Mouse (Mus musculus): ENCODE results near the gene Sult3a1. TPM values are rescaled to one million over a fixed set of nuclear protein-coding genes. Genes with fewer than 3 reads are reported as not detected.
"Not testable (repeated sequence)": the region's sequence is repeated elsewhere in the genome, so short reads cannot be mapped to it uniquely, and the experiment has no call there.

Gene Sult3a1
- not detected in 2 replicates for polyA plus RNA-seq (2014; fragmentation: Nextera tagmentation; extraction: Ambion mirVana)

DNA sequence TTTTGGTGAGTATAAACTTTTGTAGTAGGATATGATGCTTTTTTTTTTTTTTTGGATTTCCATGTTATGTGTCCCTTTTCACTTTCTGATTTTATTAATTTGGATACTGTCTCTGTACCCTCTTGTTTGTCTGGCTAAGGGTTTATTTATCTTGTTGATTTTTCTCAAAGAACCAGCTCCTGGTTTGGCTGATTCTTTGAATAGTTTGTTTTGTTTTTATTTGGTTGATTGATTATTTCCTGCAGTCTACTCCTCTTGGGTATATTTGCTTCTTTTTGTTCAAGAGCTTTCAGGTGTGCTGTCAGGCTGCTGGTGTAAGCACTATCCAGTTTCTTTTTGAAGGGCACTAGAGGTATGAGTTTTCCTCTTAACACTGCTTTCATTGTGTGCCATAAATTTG, at the start of gene Sult3a1:
Gene Sult3a1, plus strand, starts transcription at position 301 of the 400 bp plus-strand sequence.
- H3K4me3 ChIP-seq (ENCODE audit: low read depth, low read length): no peak within 1 kb of the TSS
- no peak within 1 kb of the TSS for H3K9ac ChIP-seq (ENCODE audit: low read depth, low read length)
- H3K9me3 ChIP-seq (ENCODE audit: control insufficient read depth, low read length): no peaks in the 10 kb centered on the region
- no peaks in the 10 kb centered on the region for H3K36me3 ChIP-seq (ENCODE audit: control insufficient read depth, insufficient read depth, low read length)
- H3K27ac ChIP-seq (ENCODE audit: low read depth, low read length): no peak within 1 kb of the TSS
- DNase-seq (ENCODE audit: low spot score): no peak
- ATAC-seq (replicated peaks; ENCODE audit: low FRiP score): no peak
- H3K27me3 ChIP-seq (replicated peaks; ENCODE audit: control insufficient read depth, insufficient read depth, low read length): no peaks in the 10 kb centered on the region
- no peaks in the 10 kb centered on the region for H3K4me1 ChIP-seq (replicated peaks; ENCODE audit: control insufficient read depth, insufficient read depth, low read length)
- H3K4me2 ChIP-seq: no peak within 1 kb of the TSS

DNA sequence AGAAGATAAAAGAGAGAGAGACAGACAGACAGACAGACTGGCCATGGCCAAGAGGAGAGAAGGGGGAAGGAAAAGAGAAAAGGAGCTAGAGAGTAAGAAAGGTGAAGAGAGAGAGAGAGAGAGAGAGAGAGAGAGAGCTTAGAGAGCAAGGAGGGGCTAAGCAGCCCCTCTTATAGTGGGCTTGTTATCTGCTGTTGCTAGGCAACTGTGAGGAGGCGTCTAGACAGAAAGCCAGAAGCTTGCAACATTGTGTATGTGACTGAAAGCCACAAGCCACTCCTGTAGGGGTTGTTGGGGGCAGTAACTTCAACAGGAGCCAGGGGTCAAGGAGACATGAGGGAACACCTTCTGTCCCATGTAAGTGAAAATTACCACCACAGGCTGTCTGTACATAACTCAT, 45.7 kb upstream of the Sult3a1 start:
- ATAC-seq (replicated peaks; ENCODE audit: low FRiP score): no peak
- H3K4me2 ChIP-seq: no peak overlapping the region
- no peak for DNase-seq (ENCODE audit: low spot score)

DNA sequence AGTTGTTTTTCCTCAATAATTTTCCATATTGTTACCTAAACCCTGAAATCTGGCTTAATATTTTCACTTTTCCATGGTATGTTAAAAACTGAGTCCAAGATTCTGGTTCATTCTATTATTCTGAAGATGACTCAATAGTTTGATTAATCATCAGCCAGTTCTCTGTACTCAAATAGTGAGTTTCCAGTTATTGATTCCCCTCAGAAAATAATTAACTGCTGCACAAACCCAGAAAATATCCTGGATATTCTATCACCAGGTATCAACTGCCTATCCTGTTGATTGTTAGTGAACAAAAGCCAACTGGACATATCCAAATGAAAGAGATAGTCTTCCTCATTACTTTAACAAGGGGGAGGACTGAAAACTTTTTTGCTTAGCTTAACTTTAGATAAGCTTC, 43.3 kb upstream of the Sult3a1 start:
- H3K27me3 ChIP-seq (replicated peaks; ENCODE audit: control insufficient read depth, insufficient read depth, low read length): no peaks in the 10 kb centered on the region
- no peak overlapping the region for H3K4me3 ChIP-seq (ENCODE audit: low read depth, low read length)
- H3K9ac ChIP-seq (ENCODE audit: low read depth, low read length): no peak overlapping the region
- H3K9me3 ChIP-seq (ENCODE audit: control insufficient read depth, low read length): no peaks in the 10 kb centered on the region
- H3K36me3 ChIP-seq (ENCODE audit: control insufficient read depth, insufficient read depth, low read length): no peaks in the 10 kb centered on the region
- H3K4me2 ChIP-seq: no peak overlapping the region
- no peaks in the 10 kb centered on the region for H3K4me1 ChIP-seq (replicated peaks; ENCODE audit: control insufficient read depth, insufficient read depth, low read length)
- DNase-seq (ENCODE audit: low spot score): no peak
- H3K27ac ChIP-seq (ENCODE audit: low read depth, low read length): no peak overlapping the region
- no peak for ATAC-seq (replicated peaks; ENCODE audit: low FRiP score)

More for the DNA sequence above, 45.7 kb upstream of the Sult3a1 start:
- H3K27me3 ChIP-seq (replicated peaks; ENCODE audit: control insufficient read depth, insufficient read depth, low read length): no peaks in the 10 kb centered on the region
- no peaks in the 10 kb centered on the region for H3K36me3 ChIP-seq (ENCODE audit: control insufficient read depth, insufficient read depth, low read length)
- no peaks in the 10 kb centered on the region for H3K4me1 ChIP-seq (replicated peaks; ENCODE audit: control insufficient read depth, insufficient read depth, low read length)
- H3K9ac ChIP-seq (ENCODE audit: low read depth, low read length): no peak overlapping the region
- H3K27ac ChIP-seq (ENCODE audit: low read depth, low read length): no peak overlapping the region
- no peaks in the 10 kb centered on the region for H3K9me3 ChIP-seq (ENCODE audit: control insufficient read depth, low read length)
- 25% methylated on average over 1 of the region's 1 CpGs for WGBS
- H3K4me3 ChIP-seq (ENCODE audit: low read depth, low read length): no peak overlapping the region

DNA sequence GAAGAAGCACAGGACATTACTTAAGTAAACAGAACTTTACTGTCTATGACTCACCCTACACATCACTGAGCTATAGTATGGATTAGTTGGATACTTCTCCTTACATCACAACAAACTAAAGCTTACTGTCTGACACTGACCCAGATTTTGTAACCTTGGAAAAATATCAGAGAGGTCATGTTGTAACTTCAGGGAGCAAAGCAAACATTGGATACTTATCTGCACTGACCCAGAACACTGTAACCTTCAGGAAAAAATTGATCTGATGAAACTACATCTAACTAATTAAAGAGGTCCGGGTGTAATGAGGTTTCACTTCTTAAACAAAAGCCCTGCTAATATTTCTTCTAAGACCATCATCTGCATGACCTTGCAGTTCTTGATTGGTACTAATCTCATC, 40.6 kb upstream of the Sult3a1 start:
- Histone ChIP-seq H3K36me3 (ENCODE audit: control insufficient read depth, insufficient read depth, low read length) (no peaks in the 10 kb centered on the region), H3K27me3 (replicated peaks; ENCODE audit: control insufficient read depth, insufficient read depth, low read length) (no peaks in the 10 kb centered on the region), H3K9me3 (ENCODE audit: control insufficient read depth, low read length) (no peaks in the 10 kb centered on the region), H3K4me3 (ENCODE audit: low read depth, low read length) (no peak overlapping the region), H3K4me1 (replicated peaks; ENCODE audit: control insufficient read depth, insufficient read depth, low read length) (no peaks in the 10 kb centered on the region), H3K27ac (ENCODE audit: low read depth, low read length) (no peak overlapping the region), H3K4me2 (no peak overlapping the region), H3K9ac (ENCODE audit: low read depth, low read length) (no peak overlapping the region)
- WGBS: 65% methylated on average over 1 of the region's 1 CpGs
- DNase-seq (ENCODE audit: low spot score) (no peak), ATAC-seq (replicated peaks; ENCODE audit: low FRiP score) (no peak)

DNA sequence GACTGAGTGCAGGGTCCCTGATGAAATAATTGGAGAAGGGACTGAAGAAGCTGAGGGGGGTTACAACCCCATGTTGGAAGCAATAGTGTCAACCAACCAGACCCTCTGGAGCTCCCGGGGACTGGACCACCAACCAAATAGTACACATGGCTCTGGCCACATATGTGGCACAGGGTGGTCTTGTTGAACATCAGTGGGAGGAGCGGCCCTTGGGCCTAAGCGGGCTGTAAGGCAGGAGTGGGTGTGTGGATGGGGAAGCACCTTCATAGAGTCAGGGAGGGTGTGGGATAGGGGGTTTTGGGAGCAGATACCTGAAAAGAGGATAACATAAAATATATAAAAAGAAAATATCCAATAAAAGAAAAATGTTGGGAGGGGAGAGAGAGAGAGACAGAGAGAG, 36.6 kb upstream of the Sult3a1 start:
- Histone ChIP-seq H3K4me3 (ENCODE audit: low read depth, low read length) (no peak overlapping the region), H3K9me3 (ENCODE audit: control insufficient read depth, low read length) (no peaks in the 10 kb centered on the region), H3K4me2 (no peak overlapping the region), H3K9ac (ENCODE audit: low read depth, low read length) (no peak overlapping the region), H3K27ac (ENCODE audit: low read depth, low read length) (no peak overlapping the region), H3K27me3 (replicated peaks; ENCODE audit: control insufficient read depth, insufficient read depth, low read length) (no peaks in the 10 kb centered on the region), H3K36me3 (ENCODE audit: control insufficient read depth, insufficient read depth, low read length) (no peaks in the 10 kb centered on the region), H3K4me1 (replicated peaks; ENCODE audit: control insufficient read depth, insufficient read depth, low read length) (no peaks in the 10 kb centered on the region)
- ATAC-seq (replicated peaks; ENCODE audit: low FRiP score): no peak
- WGBS: 81% methylated on average over 3 of the region's 3 CpGs
- DNase-seq (ENCODE audit: low spot score): no peak

DNA sequence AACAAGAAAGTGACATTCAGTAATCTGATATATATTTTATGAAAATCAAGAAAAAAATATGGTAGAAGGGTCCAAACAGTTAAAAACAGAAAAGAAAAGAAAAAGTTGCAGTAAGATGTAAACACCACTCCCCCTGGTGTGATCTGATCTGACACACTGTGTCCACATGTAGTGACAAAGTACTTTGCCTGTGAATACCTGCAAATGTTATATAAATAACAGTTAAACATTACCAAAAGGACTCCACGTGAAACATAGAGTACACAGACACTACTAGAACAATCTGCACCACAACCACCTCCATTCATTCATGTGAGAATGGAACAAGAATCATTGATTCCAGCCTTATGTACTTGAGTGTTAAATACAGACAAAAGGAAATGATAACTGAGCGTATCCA, 8.5 kb downstream of the Sult3a1 start:
- WGBS: 74% methylated on average over 2 of the region's 2 CpGs
- no peak overlapping the region for H3K9ac ChIP-seq (ENCODE audit: low read depth, low read length)
- H3K36me3 ChIP-seq (ENCODE audit: control insufficient read depth, insufficient read depth, low read length): no peaks in the 10 kb centered on the region
- H3K4me1 ChIP-seq (replicated peaks; ENCODE audit: control insufficient read depth, insufficient read depth, low read length): no peaks in the 10 kb centered on the region
- H3K4me3 ChIP-seq (ENCODE audit: low read depth, low read length): no peak overlapping the region
- no peak overlapping the region for H3K27ac ChIP-seq (ENCODE audit: low read depth, low read length)
- ATAC-seq (replicated peaks; ENCODE audit: low FRiP score) (no peak), DNase-seq (ENCODE audit: low spot score) (no peak)
- H3K4me2 ChIP-seq: no peak overlapping the region
- no peaks in the 10 kb centered on the region for H3K27me3 ChIP-seq (replicated peaks; ENCODE audit: control insufficient read depth, insufficient read depth, low read length)
- H3K9me3 ChIP-seq (ENCODE audit: control insufficient read depth, low read length): no peaks in the 10 kb centered on the region

DNA sequence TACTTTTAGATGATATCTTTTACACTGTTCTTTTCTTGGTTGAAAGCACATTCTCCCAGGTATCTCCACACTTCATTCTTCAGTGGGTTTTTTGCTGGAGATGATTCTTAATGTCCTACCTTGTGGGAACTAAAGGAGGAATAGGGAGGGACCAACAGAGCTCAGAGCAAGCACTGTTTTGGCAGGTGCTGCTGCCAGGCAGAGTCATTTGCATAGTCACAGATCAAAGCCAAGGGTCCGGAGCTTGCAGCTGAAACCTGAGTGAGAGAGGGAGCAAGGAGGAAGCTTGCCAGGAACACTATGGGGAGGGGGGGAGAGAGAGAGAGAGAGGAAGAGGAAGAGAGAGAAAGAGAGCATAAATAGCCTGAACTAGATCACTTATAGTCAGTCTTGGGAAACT, 12.9 kb downstream of the Sult3a1 start:
- H3K4me1 ChIP-seq (replicated peaks; ENCODE audit: control insufficient read depth, insufficient read depth, low read length): no peaks in the 10 kb centered on the region
- WGBS: 35% methylated on average over 1 of the region's 1 CpGs
- no peak for ATAC-seq (replicated peaks; ENCODE audit: low FRiP score)

DNA sequence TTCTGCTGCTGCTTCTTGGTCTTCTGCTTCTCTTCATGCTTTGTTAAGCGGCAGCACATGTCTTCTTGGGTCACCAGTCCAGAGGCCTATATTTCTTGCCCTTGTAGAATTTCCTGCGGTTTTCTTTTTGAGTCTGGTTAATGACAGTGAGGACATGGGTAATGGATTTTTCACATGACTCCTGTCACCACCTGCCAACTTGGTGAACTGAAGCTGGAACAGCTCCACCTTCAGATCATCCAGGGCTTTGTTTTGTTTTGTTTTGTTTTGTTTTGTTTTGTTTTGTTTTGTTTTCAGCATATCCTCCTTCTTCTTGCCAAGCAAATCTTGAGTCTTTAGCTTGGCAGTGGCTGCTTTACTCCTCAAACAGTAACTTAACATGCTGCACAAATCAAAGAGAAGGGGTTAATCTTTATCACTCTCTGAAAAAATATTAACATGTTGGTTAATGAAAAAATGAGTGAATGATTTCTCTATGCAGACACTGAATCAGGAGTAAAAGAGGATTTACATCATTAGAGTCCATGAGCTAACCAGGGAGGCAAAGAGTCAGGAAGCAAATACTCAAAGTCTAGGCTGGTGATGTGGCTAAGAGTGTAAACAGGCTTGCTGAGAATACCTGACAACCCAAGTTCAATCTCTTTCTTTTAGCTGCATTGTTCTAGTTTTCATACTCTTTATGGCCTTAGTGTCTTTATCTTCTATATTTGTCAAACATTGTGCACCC, 15.3 kb downstream of the Sult3a1 start:
- Histone ChIP-seq H3K9ac (ENCODE audit: low read depth, low read length) (no peak overlapping the region), H3K27me3 (replicated peaks; ENCODE audit: control insufficient read depth, insufficient read depth, low read length) (no peaks in the 10 kb centered on the region), H3K36me3 (ENCODE audit: control insufficient read depth, insufficient read depth, low read length) (no peaks in the 10 kb centered on the region), H3K4me2 (no peak overlapping the region), H3K9me3 (ENCODE audit: control insufficient read depth, low read length) (no peaks in the 10 kb centered on the region), H3K4me1 (replicated peaks; ENCODE audit: control insufficient read depth, insufficient read depth, low read length) (no peaks in the 10 kb centered on the region), H3K4me3 (ENCODE audit: low read depth, low read length) (no peak overlapping the region), H3K27ac (ENCODE audit: low read depth, low read length) (no peak overlapping the region)
- DNase-seq (ENCODE audit: low spot score): no peak
- WGBS: 84% methylated on average over 2 of the region's 2 CpGs
- no peak for ATAC-seq (replicated peaks; ENCODE audit: low FRiP score)

More for the DNA sequence above, 12.9 kb downstream of the Sult3a1 start:
- Histone ChIP-seq H3K27ac (ENCODE audit: low read depth, low read length) (no peak overlapping the region), H3K36me3 (ENCODE audit: control insufficient read depth, insufficient read depth, low read length) (no peaks in the 10 kb centered on the region), H3K4me3 (ENCODE audit: low read depth, low read length) (no peak overlapping the region), H3K4me2 (no peak overlapping the region), H3K9me3 (ENCODE audit: control insufficient read depth, low read length) (no peaks in the 10 kb centered on the region), H3K9ac (ENCODE audit: low read depth, low read length) (no peak overlapping the region), H3K27me3 (replicated peaks; ENCODE audit: control insufficient read depth, insufficient read depth, low read length) (no peaks in the 10 kb centered on the region)
- no peak for DNase-seq (ENCODE audit: low spot score)

DNA sequence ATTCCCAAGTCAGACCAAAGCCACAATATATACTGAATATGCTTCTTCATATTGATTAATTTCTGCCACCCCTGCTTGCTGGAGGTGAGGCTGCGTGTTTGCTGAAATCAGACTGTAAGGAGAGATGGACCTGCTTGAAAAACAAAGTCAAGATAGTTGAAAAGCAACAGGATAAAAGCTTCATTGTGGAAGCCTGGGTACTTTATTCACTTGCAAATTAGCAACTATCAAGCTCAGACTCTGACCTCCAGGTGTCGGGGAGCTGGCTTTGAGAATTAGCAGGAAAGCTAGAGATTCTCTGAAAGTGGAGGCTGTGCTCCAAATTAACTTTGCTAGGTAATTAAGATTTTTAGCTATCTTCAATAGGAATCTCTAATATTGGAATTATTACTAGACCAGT, 24.9 kb downstream of the Sult3a1 start:
- not testable (repeated sequence) for H3K4me3 ChIP-seq (ENCODE audit: low read depth, low read length); H3K36me3 ChIP-seq (ENCODE audit: control insufficient read depth, insufficient read depth, low read length); ATAC-seq (replicated peaks; ENCODE audit: low FRiP score); H3K9ac ChIP-seq (ENCODE audit: low read depth, low read length); H3K4me2 ChIP-seq; H3K9me3 ChIP-seq (ENCODE audit: control insufficient read depth, low read length); H3K4me1 ChIP-seq (replicated peaks; ENCODE audit: control insufficient read depth, insufficient read depth, low read length); H3K27ac ChIP-seq (ENCODE audit: low read depth, low read length); H3K27me3 ChIP-seq (replicated peaks; ENCODE audit: control insufficient read depth, insufficient read depth, low read length); DNase-seq (ENCODE audit: low spot score)
- WGBS: 77% methylated on average over 2 of the region's 2 CpGs

Data from liver, embryonic 11.5 days (tissue).